Mouse (Mus musculus) hindbrain, embryonic 12.5 days (tissue): ENCODE results near the gene Tm4sf1. TPM values are rescaled to one million over a fixed set of nuclear protein-coding genes. Genes with fewer than 3 reads are reported as not detected.
A peak's percentile ranks its signal among the peaks of the same experiment; 100 is the strongest.

ENCODE experiments used
- ATAC-seq: fragments of 200-750 bp; cut with Nextera tagmentation; 2 replicates; pipeline ENCODE4 v1.8.0; 2017; ENCODE audit warnings: moderate TSS enrichment; ENCODE audit not compliant: low FRiP score
- H3K27ac ChIP-seq: fragments of 300-500 bp; sonication (generic); 2 replicates; pipeline ENCODE4 v1.5.1; 2016; ENCODE audit warnings: mild to moderate bottlenecking
- H3K27me3 ChIP-seq: fragments of 300-500 bp; sonication (generic); 2 replicates; pipeline ENCODE4 v1.6.1; 2016; ENCODE audit warnings: mild to moderate bottlenecking
- H3K36me3 ChIP-seq: fragments of 300-500 bp; sonication (generic); 2 replicates; pipeline ENCODE4 v1.6.1; 2016; ENCODE audit warnings: mild to moderate bottlenecking
- H3K4me1 ChIP-seq: fragments of 300-500 bp; sonication (generic); 2 replicates; pipeline ENCODE4 v1.6.1; 2016
- H3K4me2 ChIP-seq: fragments of 300-500 bp; sonication (generic); replicated peaks from 2 replicates; pipeline ENCODE4 v1.6.1; 2016; ENCODE audit warnings: mild to moderate bottlenecking
- H3K4me3 ChIP-seq: fragments of 300-500 bp; sonication (generic); 2 replicates; pipeline ENCODE4 v1.5.1; 2016; ENCODE audit warnings: mild to moderate bottlenecking
- H3K9ac ChIP-seq: fragments of 300-500 bp; sonication (generic); 2 replicates; pipeline ENCODE4 v1.6.1; 2016; ENCODE audit warnings: mild to moderate bottlenecking, moderate library complexity
- H3K9me3 ChIP-seq: fragments of 300-500 bp; sonication (generic); replicated peaks from 2 replicates; pipeline ENCODE4 v1.6.1; 2016; ENCODE audit warnings: mild to moderate bottlenecking
- WGBS: fragments of 180-500 bp; shearing (Covaris S2); methylation state at CpG from one replicate; pipeline ENCODE4 v1.1.7; 2016; 5-methylcytosine and 5-hydroxymethylcytosine counted together
- polyA plus RNA-seq: library from polyadenylated mRNA; unstranded; fragments of >200 nt; fragmentation: Nextera tagmentation; extraction: Ambion mirVana; gene quantifications from 2 replicates; pipeline ENCODE4 v1.2.1, GENCODE M21; 2016

The Tm4sf1 gene
- polyA plus RNA-seq, 1 experiment from 2014 or later, result 24.6 TPM

DNA sequence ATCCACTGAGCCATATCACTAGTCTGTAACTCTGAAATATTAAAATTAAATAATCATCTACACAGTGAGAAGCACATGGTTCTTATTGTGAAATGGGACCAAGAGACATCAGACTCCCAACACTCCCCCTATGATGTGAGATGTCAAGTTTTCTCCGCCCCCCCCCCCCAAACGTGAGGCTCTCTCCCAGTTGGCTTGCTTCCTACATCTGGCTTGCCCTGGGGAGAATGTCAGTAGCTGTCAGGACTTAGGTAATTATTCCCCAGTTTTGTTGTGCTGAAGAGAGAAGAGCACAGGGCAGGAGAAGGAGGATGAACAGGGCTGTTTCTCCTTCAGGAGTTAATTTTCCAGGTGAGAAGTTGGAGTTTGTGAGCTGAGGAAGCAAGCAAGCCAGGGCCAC is 1.1 kb upstream of the Tm4sf1 start:
- no peak overlapping the region for H3K4me2 ChIP-seq
- no peak for ATAC-seq
- H3K4me3 ChIP-seq, result no peak overlapping the region
- H3K27ac ChIP-seq, result no peak overlapping the region
- no peaks in the 10 kb centered on the region for H3K9me3 ChIP-seq
- H3K36me3 ChIP-seq, result no peaks in the 10 kb centered on the region
- peaks cover 3% of the 10 kb centered on the region; the same call in 1 of the 2 replicates for H3K4me1 ChIP-seq
- 62% methylated on average over 2 of the region's 2 CpGs for WGBS
- H3K9ac ChIP-seq, result no peak overlapping the region
- no peaks in the 10 kb centered on the region for H3K27me3 ChIP-seq

DNA sequence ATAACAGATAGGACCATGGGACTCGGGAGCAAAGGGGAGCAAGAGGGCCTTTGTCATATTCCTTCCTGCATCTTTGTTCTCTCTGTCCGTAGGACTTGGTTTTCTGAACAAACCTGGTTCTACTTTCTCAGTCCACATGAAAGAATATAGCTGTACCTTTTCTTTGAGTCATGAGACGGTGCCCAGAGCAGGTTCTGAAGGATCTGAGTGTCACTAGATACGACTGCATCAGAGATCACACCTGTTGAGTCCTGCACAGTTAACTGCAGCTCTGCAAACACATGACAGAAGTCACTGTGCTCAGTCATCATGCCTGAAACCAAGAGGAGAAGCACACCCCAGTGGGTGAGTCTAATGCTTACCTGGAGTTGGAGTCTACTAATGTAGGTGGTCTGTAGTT is 422 bp downstream of the Tm4sf1 start:
- 87% methylated on average over 4 of the region's 4 CpGs for WGBS
- H3K27ac ChIP-seq, result no peak overlapping the region
- H3K4me1 ChIP-seq, result peaks cover 3% of the 10 kb centered on the region; the same call in 1 of the 2 replicates
- H3K4me3 ChIP-seq, result no peak overlapping the region
- H3K4me2 ChIP-seq, result no peak overlapping the region
- ATAC-seq, result no peak
- H3K36me3 ChIP-seq, result no peaks in the 10 kb centered on the region
- H3K9me3 ChIP-seq, result no peaks in the 10 kb centered on the region
- no peaks in the 10 kb centered on the region for H3K27me3 ChIP-seq
- no peak overlapping the region for H3K9ac ChIP-seq

DNA sequence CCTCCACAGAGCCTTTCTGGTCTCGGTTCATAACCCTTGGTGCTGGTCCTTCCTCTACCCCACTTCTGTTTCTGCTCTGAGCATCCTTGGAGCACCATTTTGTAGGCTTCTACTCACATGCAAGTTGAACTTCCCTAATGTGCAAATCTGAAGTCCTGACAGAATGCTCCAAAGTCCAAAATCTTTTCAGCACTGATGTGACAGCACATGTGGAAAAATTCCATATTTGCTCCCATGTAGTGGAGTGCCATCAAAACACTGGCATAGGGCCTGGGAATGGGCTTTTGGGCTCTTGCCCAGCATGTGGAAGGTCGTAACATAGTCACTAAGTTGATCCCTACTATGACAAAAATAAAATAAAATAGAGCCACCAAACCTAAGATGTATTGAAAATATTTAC is 3.8 kb downstream of the Tm4sf1 start:
- Histone ChIP-seq H3K4me1 (peaks cover 7% of the 10 kb centered on the region; the same call in 1 of the 2 replicates), H3K4me2 (no peak overlapping the region), H3K27ac (no peak overlapping the region), H3K27me3 (no peaks in the 10 kb centered on the region), H3K4me3 (no peak overlapping the region), H3K9ac (no peak overlapping the region), H3K9me3 (no peaks in the 10 kb centered on the region), H3K36me3 (no peaks in the 10 kb centered on the region)
- WGBS, result 88% methylated on average over 2 of the region's 2 CpGs
- no peak for ATAC-seq

DNA sequence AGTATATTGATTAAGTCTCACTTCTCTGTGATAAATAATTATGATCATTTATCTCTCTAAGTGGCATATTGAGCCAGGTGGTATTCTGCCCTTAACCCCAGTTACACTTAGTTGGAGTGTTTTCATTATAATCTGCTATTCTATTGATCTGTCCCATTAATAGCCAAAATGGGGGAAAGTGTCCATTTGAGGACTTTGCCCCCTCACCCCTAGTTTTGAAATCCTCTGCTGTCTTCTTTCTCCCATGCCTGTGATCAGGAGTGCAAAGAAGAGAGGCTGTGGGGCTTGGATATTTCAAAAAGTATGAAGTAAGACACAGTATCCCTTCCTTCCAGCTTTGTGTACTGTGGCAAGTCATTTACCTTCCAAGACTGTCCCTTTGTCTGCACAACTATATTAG is 5.2 kb downstream of the Tm4sf1 start:
- Histone ChIP-seq H3K4me2 (no peak overlapping the region), H3K4me1 (peaks cover 7% of the 10 kb centered on the region; the same call in 1 of the 2 replicates), H3K9me3 (no peaks in the 10 kb centered on the region), H3K9ac (no peak overlapping the region), H3K4me3 (no peak overlapping the region), H3K36me3 (no peaks in the 10 kb centered on the region), H3K27me3 (no peaks in the 10 kb centered on the region), H3K27ac (no peak overlapping the region)
- ATAC-seq, result no peak

DNA sequence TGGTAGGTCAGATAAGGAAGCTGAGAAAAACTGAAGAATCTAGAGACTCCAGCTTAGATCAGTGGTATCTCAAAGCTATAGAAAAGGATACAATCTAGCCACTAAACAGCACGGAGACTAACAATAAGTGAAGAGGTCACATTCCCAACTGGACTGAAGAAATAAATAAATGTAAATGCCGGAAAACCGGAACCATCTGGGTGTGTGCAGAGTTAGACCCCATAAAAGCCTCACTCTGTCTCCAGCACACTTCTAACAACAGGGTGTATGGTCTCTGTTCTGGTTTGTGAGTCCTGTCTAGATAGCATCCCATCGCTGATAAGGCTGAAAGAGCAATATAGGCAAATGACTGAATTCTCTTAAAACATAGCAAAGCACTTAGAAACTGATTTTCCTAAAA is 6.2 kb downstream of the Tm4sf1 start:
- Histone ChIP-seq H3K4me3 (no peak overlapping the region), H3K27ac (no peak overlapping the region), H3K27me3 (no peaks in the 10 kb centered on the region), H3K9ac (no peak overlapping the region), H3K4me2 (no peak overlapping the region), H3K36me3 (no peaks in the 10 kb centered on the region), H3K9me3 (no peaks in the 10 kb centered on the region), H3K4me1 (peaks cover 7% of the 10 kb centered on the region; the same call in 1 of the 2 replicates)
- WGBS, result 86% methylated on average over 4 of the region's 4 CpGs
- ATAC-seq, result no peak

DNA sequence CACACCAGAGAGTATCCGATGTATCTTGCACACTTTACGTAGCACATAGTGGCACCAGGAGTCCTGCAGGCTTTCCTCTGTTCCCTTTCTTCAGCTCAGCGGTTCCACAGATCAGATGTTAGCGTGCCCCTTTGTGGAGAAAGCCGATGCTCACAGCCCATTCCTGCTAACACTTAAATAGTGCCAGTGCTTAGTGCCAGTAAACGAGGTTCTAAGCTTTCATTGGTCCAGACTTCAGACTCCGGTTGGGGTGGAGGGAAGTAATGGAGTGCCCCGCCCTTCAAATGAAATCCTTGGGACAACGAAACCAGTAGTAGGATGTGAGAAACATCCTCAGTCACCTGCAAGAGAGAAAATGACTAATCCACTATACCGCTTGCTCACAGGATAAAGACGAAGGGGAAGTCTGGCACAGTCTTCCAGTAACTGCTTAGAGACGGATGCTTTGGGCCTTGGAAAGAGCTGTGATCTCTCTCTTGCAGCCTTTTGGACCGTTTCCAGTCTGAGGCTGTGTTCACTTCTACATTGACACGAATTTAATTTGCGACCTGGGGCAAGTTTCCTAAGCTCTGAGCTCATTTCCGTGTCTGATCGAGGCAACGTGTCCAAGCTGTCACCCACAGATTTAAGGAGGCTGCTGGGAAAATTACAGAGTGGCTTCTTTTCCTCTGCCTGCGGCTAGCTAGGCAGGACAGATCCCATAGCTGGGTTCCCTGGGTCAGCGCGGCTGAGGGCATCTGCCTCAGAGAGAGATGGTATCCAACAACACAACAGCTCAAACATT is 6.9 kb downstream of the Tm4sf1 start:
- Histone ChIP-seq H3K27me3 (no peaks in the 10 kb centered on the region), H3K27ac (peak overlapping the region; percentile 60; the same call in 1 of the 2 replicates), H3K9ac (no peak overlapping the region), H3K9me3 (no peaks in the 10 kb centered on the region), H3K4me3 (no peak overlapping the region), H3K36me3 (no peaks in the 10 kb centered on the region), H3K4me1 (peaks cover 7% of the 10 kb centered on the region; the same call in 1 of the 2 replicates), H3K4me2 (no peak overlapping the region; the same call in 1 of the 2 replicates)
- no peak for ATAC-seq
- 76% methylated on average over 21 of the region's 21 CpGs for WGBS

DNA sequence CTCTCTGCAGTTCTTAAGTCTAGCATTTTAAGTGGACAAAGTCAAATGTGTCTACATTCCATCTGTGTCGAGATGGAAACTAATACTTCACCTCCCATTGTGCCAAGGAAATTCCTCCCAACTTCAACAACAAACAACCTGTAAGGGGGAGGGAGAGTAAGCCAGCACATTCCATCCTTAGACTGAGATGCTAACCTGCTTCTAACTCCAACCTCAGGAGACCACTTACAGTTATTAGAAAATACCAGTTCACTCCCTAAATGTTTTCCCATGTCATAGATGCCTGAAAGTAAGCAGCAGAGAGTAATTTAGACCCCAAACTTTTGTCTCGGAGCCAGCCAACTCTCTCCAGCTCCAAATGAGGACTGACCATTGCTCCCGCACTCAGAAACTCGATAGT is 7.9 kb downstream of the Tm4sf1 start:
- Histone ChIP-seq H3K4me3 (no peak overlapping the region), H3K9ac (no peak overlapping the region), H3K9me3 (no peaks in the 10 kb centered on the region), H3K4me1 (peaks cover 7% of the 10 kb centered on the region; the same call in 1 of the 2 replicates), H3K27ac (no peak overlapping the region), H3K4me2 (no peak overlapping the region), H3K27me3 (no peaks in the 10 kb centered on the region), H3K36me3 (no peaks in the 10 kb centered on the region)
- no peak for ATAC-seq
- 68% methylated on average over 4 of the region's 4 CpGs for WGBS

DNA sequence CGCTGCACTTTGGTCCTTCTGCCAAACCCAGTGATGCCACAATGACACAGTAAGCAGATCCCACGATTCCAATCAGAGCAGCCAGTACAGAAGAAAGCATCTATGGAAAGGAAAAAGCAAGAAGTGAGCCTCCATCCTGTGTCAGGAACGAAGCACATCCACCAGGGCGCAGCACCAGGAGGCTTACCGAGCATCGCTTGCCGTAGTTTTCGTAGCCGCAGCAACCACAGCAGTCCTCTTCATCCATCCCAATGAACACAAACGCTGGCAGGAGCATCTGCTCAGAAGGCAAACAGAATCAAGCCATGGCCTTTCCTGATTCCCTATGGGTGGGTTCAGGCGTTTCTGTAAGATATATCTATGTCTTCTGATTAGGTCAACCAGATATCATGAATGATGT is 9.0 kb downstream of the Tm4sf1 start:
- H3K36me3 ChIP-seq, result no peaks in the 10 kb centered on the region
- no peak overlapping the region for H3K4me3 ChIP-seq
- no peaks in the 10 kb centered on the region for H3K9me3 ChIP-seq
- H3K27me3 ChIP-seq, result no peaks in the 10 kb centered on the region
- H3K27ac ChIP-seq, result no peak overlapping the region
- peaks cover 7% of the 10 kb centered on the region; the same call in 1 of the 2 replicates for H3K4me1 ChIP-seq
- no peak overlapping the region for H3K9ac ChIP-seq
- H3K4me2 ChIP-seq, result no peak overlapping the region
- 79% methylated on average over 11 of the region's 11 CpGs for WGBS
- ATAC-seq, result no peak

DNA sequence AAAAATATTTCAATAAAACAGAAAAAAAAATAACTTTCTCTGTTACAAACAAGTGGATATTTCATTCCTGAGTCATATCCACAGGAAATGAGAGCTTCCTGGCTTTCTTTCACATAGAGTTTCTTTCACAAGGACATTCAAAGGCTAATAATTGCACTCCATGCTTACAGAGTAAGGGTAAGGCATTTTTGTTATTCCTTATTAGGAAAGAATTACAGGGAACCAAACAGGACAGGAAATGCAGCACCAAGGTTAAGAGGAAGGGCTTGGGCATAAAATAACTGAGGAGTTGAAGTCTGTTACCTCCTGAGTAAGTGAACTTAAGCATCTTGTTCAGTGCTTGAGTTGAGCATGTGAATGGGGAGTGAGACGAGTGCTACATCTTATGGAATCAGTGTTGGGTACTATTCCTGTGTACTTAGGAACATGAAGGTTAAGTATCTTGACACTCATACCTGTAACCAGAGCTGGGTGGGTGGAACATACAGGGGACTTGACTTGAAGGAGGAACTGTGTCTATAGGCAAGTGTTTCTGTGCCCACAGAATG is 12.8 kb downstream of the Tm4sf1 start:
- H3K4me3 ChIP-seq, result no peak overlapping the region
- H3K4me1 ChIP-seq, result 0 out of 2 replicates have a peak, but pooled peaks cover 4% of the 10 kb centered on the region
- ATAC-seq, result no peak
- H3K9me3 ChIP-seq, result no peaks in the 10 kb centered on the region
- 75% methylated on average over 1 of the region's 1 CpGs for WGBS
- H3K4me2 ChIP-seq, result no peak overlapping the region
- H3K27ac ChIP-seq, result no peak overlapping the region
- H3K36me3 ChIP-seq, result no peaks in the 10 kb centered on the region
- no peak overlapping the region for H3K9ac ChIP-seq
- H3K27me3 ChIP-seq, result no peaks in the 10 kb centered on the region

DNA sequence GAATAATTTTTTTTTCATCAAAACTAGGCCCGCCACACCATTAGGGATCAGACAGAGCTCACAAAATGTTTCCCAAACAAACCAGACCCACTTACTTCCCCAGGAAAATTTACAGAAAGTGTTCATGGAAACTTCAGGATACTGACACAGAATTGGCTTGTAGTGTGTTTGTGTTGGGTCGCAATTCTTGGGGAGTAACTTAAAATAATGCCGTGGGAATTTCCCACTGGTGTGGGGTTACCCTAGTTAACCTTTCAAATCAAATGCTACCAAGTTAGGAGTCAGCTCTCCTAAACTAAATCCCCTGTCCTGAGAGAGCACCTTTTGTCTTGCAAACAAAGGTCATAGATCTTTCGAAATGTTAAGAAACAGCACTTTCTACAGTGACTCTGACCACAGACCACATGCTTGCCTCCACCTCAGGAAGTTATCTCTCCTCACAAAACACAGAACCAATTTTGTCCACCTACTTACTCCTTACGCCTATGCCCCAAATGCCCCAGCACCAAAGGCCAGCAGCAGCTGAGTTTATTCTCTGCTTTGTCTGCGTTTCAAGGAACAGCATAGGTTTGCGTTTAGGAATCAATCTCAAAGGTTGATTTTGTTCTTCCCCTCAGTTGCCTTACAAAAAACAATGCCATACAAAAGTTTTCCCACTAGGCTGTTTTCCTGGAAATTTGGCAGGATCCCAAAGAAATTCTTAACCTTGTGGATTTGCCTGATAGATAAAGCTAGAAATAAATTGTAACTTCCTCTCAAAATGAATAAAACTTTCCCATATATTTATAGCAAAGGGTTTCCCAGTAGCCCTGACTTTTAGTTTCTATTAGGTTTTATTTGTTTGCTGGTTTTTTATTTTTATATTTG is 13.7 kb downstream of the Tm4sf1 start:
- no peaks in the 10 kb centered on the region for H3K9me3 ChIP-seq
- H3K9ac ChIP-seq, result no peak overlapping the region
- no peaks in the 10 kb centered on the region for H3K27me3 ChIP-seq
- H3K4me1 ChIP-seq, result 0 out of 2 replicates have a peak, but pooled peaks cover 4% of the 10 kb centered on the region
- no peaks in the 10 kb centered on the region for H3K36me3 ChIP-seq
- no peak for ATAC-seq
- no peak overlapping the region for H3K4me3 ChIP-seq
- no peak overlapping the region for H3K27ac ChIP-seq
- 45% methylated on average over 7 of the region's 7 CpGs for WGBS
- no peak overlapping the region for H3K4me2 ChIP-seq

DNA sequence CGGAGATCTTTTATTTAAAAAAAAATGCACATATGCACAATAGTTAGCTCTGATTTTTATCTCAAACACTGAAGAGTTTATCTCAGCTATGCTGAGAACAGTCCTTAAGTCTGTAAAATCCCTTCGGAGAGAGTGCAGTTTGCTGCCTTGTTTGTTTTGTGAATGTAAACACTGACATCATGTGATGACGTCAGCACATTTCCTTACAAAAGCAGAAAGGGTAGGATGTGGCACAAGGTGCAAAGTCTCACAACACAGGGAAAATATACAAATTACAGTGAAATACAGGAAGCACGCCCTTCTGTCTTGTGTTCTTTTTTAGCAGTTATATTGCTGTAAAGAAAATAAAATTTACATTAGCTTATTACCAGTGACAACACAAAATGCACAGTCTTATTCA is 14.3 kb downstream of the Tm4sf1 start:
- no peak overlapping the region for H3K4me2 ChIP-seq
- WGBS, result 69% methylated on average over 4 of the region's 4 CpGs
- H3K36me3 ChIP-seq, result no peaks in the 10 kb centered on the region
- no peak overlapping the region for H3K27ac ChIP-seq
- no peak for ATAC-seq
- no peaks in the 10 kb centered on the region for H3K9me3 ChIP-seq
- no peak overlapping the region for H3K4me3 ChIP-seq
- H3K9ac ChIP-seq, result no peak overlapping the region
- no peaks in the 10 kb centered on the region for H3K27me3 ChIP-seq
- H3K4me1 ChIP-seq, result 0 out of 2 replicates have a peak, but pooled peaks cover 4% of the 10 kb centered on the region

DNA sequence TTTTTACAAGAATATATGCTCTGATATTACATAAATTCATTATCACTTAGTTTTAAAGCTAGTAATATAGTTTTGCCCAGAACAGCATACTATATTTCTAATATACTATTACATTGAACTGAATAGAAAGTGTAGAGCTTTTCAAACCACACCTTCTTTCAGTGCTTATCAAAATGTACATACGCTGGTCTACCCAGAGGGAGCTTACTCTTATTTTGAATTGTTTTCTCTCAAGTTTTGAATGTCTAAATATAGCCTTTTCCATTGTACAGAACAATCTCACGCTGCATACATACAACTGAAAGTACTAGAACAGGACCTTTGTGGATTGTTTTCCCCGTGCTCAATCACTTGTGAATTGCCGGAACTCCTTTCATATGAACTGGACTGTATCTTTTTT is 23.6 kb downstream of the Tm4sf1 start:
- Histone ChIP-seq H3K4me2 (no peak overlapping the region), H3K27me3 (no peaks in the 10 kb centered on the region), H3K4me1 (no peaks in the 10 kb centered on the region), H3K4me3 (no peak overlapping the region), H3K9ac (no peak overlapping the region), H3K27ac (no peak overlapping the region), H3K9me3 (no peaks in the 10 kb centered on the region), H3K36me3 (no peaks in the 10 kb centered on the region)
- no peak for ATAC-seq
- 83% methylated on average over 4 of the region's 4 CpGs for WGBS
